Mouse (Mus musculus): ENCODE measurements around the gene Prkab1. TPM values are rescaled to one million over a fixed set of nuclear protein-coding genes. Genes with fewer than 3 reads are reported as not detected.

The Prkab1 gene
- total RNA-seq, 2 experiments from 2014 or later: 21.3 to 22.4 TPM

- DNase-seq (ENCODE audit: low spot score in 2 of 2): no peak
- intact Hi-C loops (cut with DNase I): loop anchor here (5.0 kb wide), 1 partner anchor 174 kb away; the partner anchor contains the start of gene Cit
Observed at GRCm38 (mm10) chr5:116021552-116021951, 2.8 kb downstream of the Prkab1 start.

GRCm38 (mm10) chr5:116019371-116019770 is 4.9 kb downstream of the Prkab1 start:
- intact Hi-C loops (cut with DNase I): no loop called here
- DNase-seq (ENCODE audit: low spot score in 2 of 2): no peak

- no peak for DNase-seq (ENCODE audit: low spot score in 2 of 2)
- intact Hi-C loops (cut with DNase I): no loop called here
Observed at GRCm38 (mm10) chr5:116018784-116019183, 5.5 kb downstream of the Prkab1 start.

GRCm38 (mm10) chr5:116018196-116018595 is 6.1 kb downstream of the Prkab1 start:
- intact Hi-C loops (cut with DNase I): no loop called here
- no peak for DNase-seq (ENCODE audit: low spot score in 2 of 2)

- no peak for DNase-seq (ENCODE audit: low spot score in 2 of 2)
- intact Hi-C loops (cut with DNase I): no loop called here
Observed at GRCm38 (mm10) chr5:116017391-116017790, 6.9 kb downstream of the Prkab1 start.

GRCm38 (mm10) chr5:116016542-116016941 is 7.8 kb downstream of the Prkab1 start:
- DNase-seq (ENCODE audit: low spot score in 2 of 2): peak in 1 of 2 experiments; percentile 83
- intact Hi-C loops (cut with DNase I): no loop called here

GRCm38 (mm10) chr5:116014237-116014636 is 10.1 kb downstream of the Prkab1 start:
- DNase-seq (ENCODE audit: low spot score in 2 of 2): no peak
- intact Hi-C loops (cut with DNase I): no loop called here

- intact Hi-C loops (cut with DNase I): no loop called here
- no peak for DNase-seq (ENCODE audit: low spot score in 2 of 2)
Observed at GRCm38 (mm10) chr5:116013821-116014220, 10.5 kb downstream of the Prkab1 start.

GRCm38 (mm10) chr5:116012503-116012902 is 11.8 kb downstream of the Prkab1 start:
- peak in 1 of 2 experiments; percentile 40 for DNase-seq (ENCODE audit: low spot score in 2 of 2)
- intact Hi-C loops (cut with DNase I): no loop called here

GRCm38 (mm10) chr5:116011700-116012099 is 12.6 kb downstream of the Prkab1 start:
- DNase-seq (ENCODE audit: low spot score in 2 of 2): no peak
- intact Hi-C loops (cut with DNase I): no loop called here

GRCm38 (mm10) chr5:116009884-116010627 is 14.3 kb downstream of the Prkab1 start:
- intact Hi-C loops (cut with DNase I): no loop called here
- no peak for DNase-seq (ENCODE audit: low spot score in 2 of 2)

- intact Hi-C loops (cut with DNase I): no loop called here
Observed at GRCm38 (mm10) chr5:116009091-116009851, 15.0 kb downstream of the Prkab1 start.

GRCm38 (mm10) chr5:116007723-116008122 is 16.6 kb downstream of the Prkab1 start:
- DNase-seq (ENCODE audit: low spot score in 2 of 2): no peak
- intact Hi-C loops (cut with DNase I): no loop called here

More at GRCm38 (mm10) chr5:116009091-116009851, 15.0 kb downstream of the Prkab1 start:
- no peak for DNase-seq (ENCODE audit: low spot score in 2 of 2)

- intact Hi-C loops (cut with DNase I): no loop called here
- DNase-seq (ENCODE audit: low spot score in 2 of 2): no peak
Observed at GRCm38 (mm10) chr5:116006324-116007099, 17.8 kb downstream of the Prkab1 start.

GRCm38 (mm10) chr5:116004271-116004670 is 20.0 kb downstream of the Prkab1 start:
- intact Hi-C loops (cut with DNase I): no loop called here
- peak in 1 of 2 experiments; percentile 68 for DNase-seq (ENCODE audit: low spot score in 2 of 2)

- no peak for DNase-seq (ENCODE audit: low spot score in 2 of 2)
- intact Hi-C loops (cut with DNase I): no loop called here
Observed at GRCm38 (mm10) chr5:116003825-116004224, 20.5 kb downstream of the Prkab1 start.

GRCm38 (mm10) chr5:116003154-116003553 is 21.2 kb downstream of the Prkab1 start:
- intact Hi-C loops (cut with DNase I): no loop called here
- DNase-seq (ENCODE audit: low spot score in 2 of 2): no peak

- no peak for DNase-seq (ENCODE audit: low spot score in 2 of 2)
- intact Hi-C loops (cut with DNase I): no loop called here
Observed at GRCm38 (mm10) chr5:115997376-115997775, 26.9 kb downstream of the Prkab1 start.

- intact Hi-C loops (cut with DNase I): no loop called here
- no peak for DNase-seq (ENCODE audit: low spot score in 2 of 2)
Observed at GRCm38 (mm10) chr5:115994101-115994500, 30.2 kb downstream of the Prkab1 start.

GRCm38 (mm10) chr5:115991717-115992116 is 32.6 kb downstream of the Prkab1 start:
- intact Hi-C loops (cut with DNase I): no loop called here
- DNase-seq (ENCODE audit: low spot score in 2 of 2): no peak

Data from left cerebral cortex, postnatal 25 days (tissue).